Mouse (Mus musculus): ENCODE data around the gene Asb13. TPM values are rescaled to one million over a fixed set of nuclear protein-coding genes. Genes with fewer than 3 reads are reported as not detected.

The Asb13 gene
- polyA plus RNA-seq, 1 experiment from 2014 or later, result 19.7 TPM

- 72% methylated on average over 2 of the region's 2 CpGs for WGBS
- Histone ChIP-seq H3K4me1 (replicated peaks; ENCODE audit: control insufficient read depth, insufficient read depth, low read length) (no peaks in the 10 kb centered on the region), H3K9me3 (ENCODE audit: control insufficient read depth, low read length) (no peaks in the 10 kb centered on the region), H3K36me3 (ENCODE audit: control insufficient read depth, insufficient read depth) (peaks cover 4% of the 10 kb centered on the region; the same call in 1 of the 2 replicates), H3K27ac (ENCODE audit: low read length) (no peak overlapping the region), H3K9ac (replicated peaks; ENCODE audit: low read depth, low read length) (no peak overlapping the region), H3K4me3 (replicated peaks; ENCODE audit: low read length) (no peak overlapping the region), H3K4me2 (ENCODE audit: low read length) (no peak overlapping the region), H3K27me3 (replicated peaks; ENCODE audit: control insufficient read depth, insufficient read depth, low read length) (no peaks in the 10 kb centered on the region)
- ATAC-seq, result peak; percentile 55
Observed at GRCm38 (mm10) chr13:3654432-3654831, 20.6 kb downstream of the Asb13 start.

GRCm38 (mm10) chr13:3659163-3660160 lies 25.6 kb downstream of the Asb13 start:
- Histone ChIP-seq H3K4me3 (replicated peaks; ENCODE audit: low read length) (no peak overlapping the region), H3K27me3 (replicated peaks; ENCODE audit: control insufficient read depth, insufficient read depth, low read length) (no peaks in the 10 kb centered on the region), H3K36me3 (ENCODE audit: control insufficient read depth, insufficient read depth) (no peaks in the 10 kb centered on the region), H3K9me3 (ENCODE audit: control insufficient read depth, low read length) (no peaks in the 10 kb centered on the region), H3K4me2 (ENCODE audit: low read length) (no peak overlapping the region), H3K27ac (ENCODE audit: low read length) (no peak overlapping the region), H3K4me1 (replicated peaks; ENCODE audit: control insufficient read depth, insufficient read depth, low read length) (no peaks in the 10 kb centered on the region), H3K9ac (replicated peaks; ENCODE audit: low read depth, low read length) (no peak overlapping the region)
- ATAC-seq, result no peak
- WGBS, result 81% methylated on average over 16 of the region's 16 CpGs

GRCm38 (mm10) chr13:3664241-3664640 lies 30.4 kb downstream of the Asb13 start:
- H3K9ac ChIP-seq (replicated peaks; ENCODE audit: low read depth, low read length), result no peak overlapping the region
- H3K27ac ChIP-seq (ENCODE audit: low read length), result no peak overlapping the region
- H3K27me3 ChIP-seq (replicated peaks; ENCODE audit: control insufficient read depth, insufficient read depth, low read length), result no peaks in the 10 kb centered on the region
- H3K4me3 ChIP-seq (replicated peaks; ENCODE audit: low read length), result no peak overlapping the region
- no peaks in the 10 kb centered on the region for H3K36me3 ChIP-seq (ENCODE audit: control insufficient read depth, insufficient read depth)
- H3K9me3 ChIP-seq (ENCODE audit: control insufficient read depth, low read length), result no peaks in the 10 kb centered on the region
- H3K4me1 ChIP-seq (replicated peaks; ENCODE audit: control insufficient read depth, insufficient read depth, low read length), result no peaks in the 10 kb centered on the region; the same call in 1 of the 2 replicates
- 69% methylated on average over 3 of the region's 3 CpGs for WGBS
- no peak overlapping the region for H3K4me2 ChIP-seq (ENCODE audit: low read length)
- ATAC-seq, result no peak

- WGBS, result 9% methylated on average over 5 of the region's 5 CpGs
- ATAC-seq, result peak; percentile 80
- Histone ChIP-seq H3K4me3 (replicated peaks; ENCODE audit: low read length) (no peak overlapping the region; the same call in 1 of the 2 replicates), H3K4me2 (ENCODE audit: low read length) (peak overlapping the region; percentile 37), H3K27ac (ENCODE audit: low read length) (no peak overlapping the region), H3K4me1 (replicated peaks; ENCODE audit: control insufficient read depth, insufficient read depth, low read length) (no peaks in the 10 kb centered on the region; the same call in 1 of the 2 replicates), H3K9ac (replicated peaks; ENCODE audit: low read depth, low read length) (no peak overlapping the region), H3K27me3 (replicated peaks; ENCODE audit: control insufficient read depth, insufficient read depth, low read length) (no peaks in the 10 kb centered on the region), H3K36me3 (ENCODE audit: control insufficient read depth, insufficient read depth) (no peaks in the 10 kb centered on the region), H3K9me3 (ENCODE audit: control insufficient read depth, low read length) (no peaks in the 10 kb centered on the region)
Observed at GRCm38 (mm10) chr13:3665308-3665723, 31.5 kb downstream of the Asb13 start.

- WGBS, result 90% methylated on average over 5 of the region's 5 CpGs
Observed at GRCm38 (mm10) chr13:3667288-3667873, 33.5 kb downstream of the Asb13 start.

GRCm38 (mm10) chr13:3668068-3668467 lies 34.2 kb downstream of the Asb13 start:
- WGBS, result 90% methylated on average over 3 of the region's 3 CpGs
- Histone ChIP-seq H3K36me3 (ENCODE audit: control insufficient read depth, insufficient read depth) (no peaks in the 10 kb centered on the region), H3K27me3 (replicated peaks; ENCODE audit: control insufficient read depth, insufficient read depth, low read length) (no peaks in the 10 kb centered on the region), H3K4me2 (ENCODE audit: low read length) (no peak overlapping the region), H3K27ac (ENCODE audit: low read length) (no peak overlapping the region), H3K4me1 (replicated peaks; ENCODE audit: control insufficient read depth, insufficient read depth, low read length) (no peaks in the 10 kb centered on the region; the same call in 1 of the 2 replicates), H3K4me3 (replicated peaks; ENCODE audit: low read length) (no peak overlapping the region), H3K9me3 (ENCODE audit: control insufficient read depth, low read length) (no peaks in the 10 kb centered on the region), H3K9ac (replicated peaks; ENCODE audit: low read depth, low read length) (no peak overlapping the region)
- ATAC-seq, result no peak

More at GRCm38 (mm10) chr13:3667288-3667873, 33.5 kb downstream of the Asb13 start:
- Histone ChIP-seq H3K9me3 (ENCODE audit: control insufficient read depth, low read length) (no peaks in the 10 kb centered on the region), H3K27me3 (replicated peaks; ENCODE audit: control insufficient read depth, insufficient read depth, low read length) (no peaks in the 10 kb centered on the region), H3K9ac (replicated peaks; ENCODE audit: low read depth, low read length) (no peak overlapping the region), H3K4me3 (replicated peaks; ENCODE audit: low read length) (no peak overlapping the region), H3K4me1 (replicated peaks; ENCODE audit: control insufficient read depth, insufficient read depth, low read length) (no peaks in the 10 kb centered on the region; the same call in 1 of the 2 replicates), H3K4me2 (ENCODE audit: low read length) (no peak overlapping the region), H3K27ac (ENCODE audit: low read length) (no peak overlapping the region), H3K36me3 (ENCODE audit: control insufficient read depth, insufficient read depth) (no peaks in the 10 kb centered on the region)
- ATAC-seq, result no peak

GRCm38 (mm10) chr13:3669611-3670010 lies 35.8 kb downstream of the Asb13 start:
- Histone ChIP-seq H3K36me3 (ENCODE audit: control insufficient read depth, insufficient read depth) (no peaks in the 10 kb centered on the region), H3K4me1 (replicated peaks; ENCODE audit: control insufficient read depth, insufficient read depth, low read length) (no peaks in the 10 kb centered on the region; the same call in 1 of the 2 replicates), H3K27me3 (replicated peaks; ENCODE audit: control insufficient read depth, insufficient read depth, low read length) (no peaks in the 10 kb centered on the region), H3K9ac (replicated peaks; ENCODE audit: low read depth, low read length) (no peak overlapping the region), H3K4me3 (replicated peaks; ENCODE audit: low read length) (no peak overlapping the region), H3K9me3 (ENCODE audit: control insufficient read depth, low read length) (no peaks in the 10 kb centered on the region), H3K27ac (ENCODE audit: low read length) (no peak overlapping the region), H3K4me2 (ENCODE audit: low read length) (no peak overlapping the region)
- ATAC-seq, result no peak
- 81% methylated on average over 1 of the region's 1 CpGs for WGBS

- Histone ChIP-seq H3K36me3 (ENCODE audit: control insufficient read depth, insufficient read depth) (no peaks in the 10 kb centered on the region), H3K27me3 (replicated peaks; ENCODE audit: control insufficient read depth, insufficient read depth, low read length) (no peaks in the 10 kb centered on the region), H3K27ac (ENCODE audit: low read length) (no peak overlapping the region), H3K9ac (replicated peaks; ENCODE audit: low read depth, low read length) (no peak overlapping the region), H3K4me3 (replicated peaks; ENCODE audit: low read length) (no peak overlapping the region), H3K4me2 (ENCODE audit: low read length) (no peak overlapping the region), H3K9me3 (ENCODE audit: control insufficient read depth, low read length) (no peaks in the 10 kb centered on the region), H3K4me1 (replicated peaks; ENCODE audit: control insufficient read depth, insufficient read depth, low read length) (no peaks in the 10 kb centered on the region; the same call in 1 of the 2 replicates)
- WGBS, result 93% methylated on average over 1 of the region's 1 CpGs
- no peak for ATAC-seq
Observed at GRCm38 (mm10) chr13:3670039-3670438, 36.2 kb downstream of the Asb13 start.

- no peak overlapping the region for H3K4me2 ChIP-seq (ENCODE audit: low read length)
- H3K4me3 ChIP-seq (replicated peaks; ENCODE audit: low read length), result no peak overlapping the region
- WGBS, result 90% methylated on average over 3 of the region's 3 CpGs
- H3K9ac ChIP-seq (replicated peaks; ENCODE audit: low read depth, low read length), result no peak overlapping the region
- no peaks in the 10 kb centered on the region for H3K4me1 ChIP-seq (replicated peaks; ENCODE audit: control insufficient read depth, insufficient read depth, low read length)
- no peaks in the 10 kb centered on the region for H3K27me3 ChIP-seq (replicated peaks; ENCODE audit: control insufficient read depth, insufficient read depth, low read length)
- no peak overlapping the region for H3K27ac ChIP-seq (ENCODE audit: low read length)
- ATAC-seq, result no peak
- H3K9me3 ChIP-seq (ENCODE audit: control insufficient read depth, low read length), result peaks cover 3% of the 10 kb centered on the region; the same call in 1 of the 2 replicates
- H3K36me3 ChIP-seq (ENCODE audit: control insufficient read depth, insufficient read depth), result no peaks in the 10 kb centered on the region
Observed at GRCm38 (mm10) chr13:3673151-3673550, 39.3 kb downstream of the Asb13 start.
